Mouse (Mus musculus): ENCODE measurements around the gene Exoc4.

- TF ChIP-seq CTCF (IDR thresholded peaks at IDR 0.05) (no peak), EP300 (IDR thresholded peaks at IDR 0.05) (no peak)
Observed at GRCm38 (mm10) chr6:33247576-33248355, 1.1 kb upstream of the Exoc4 start.

Measured in lung, postnatal 0 days (tissue).